Mouse (Mus musculus): ENCODE data around the gene Rhoj. TPM values are rescaled to one million over a fixed set of nuclear protein-coding genes. Genes with fewer than 3 reads are reported as not detected.

The Rhoj gene
- total and polyA plus RNA-seq, 3 experiments: not detected

DNA sequence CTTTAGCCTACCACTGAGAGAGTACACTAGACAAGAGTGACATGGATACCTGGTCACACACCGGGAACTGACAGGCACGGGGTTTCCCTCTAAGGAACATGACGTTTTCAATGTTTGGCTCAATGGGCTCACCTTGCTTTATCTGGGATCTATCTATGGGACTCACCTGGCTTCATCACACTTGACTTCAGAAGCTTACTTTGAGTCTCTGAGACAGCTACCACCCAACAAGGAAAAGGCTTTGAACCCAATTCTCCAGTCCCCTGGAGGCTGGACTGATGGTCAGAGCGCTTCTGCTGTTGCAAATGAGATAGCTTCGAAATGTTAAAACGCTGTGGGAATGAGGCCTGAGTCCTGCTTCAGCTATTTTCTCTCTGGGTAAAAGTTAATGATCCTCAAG, 59.2 kb downstream of the Rhoj start:
- Histone ChIP-seq H3K4me3 (replicated peaks in 1 of 3; ENCODE audit: low read depth in 2 of 3, low read length in 2 of 3, poor library complexity in 1 of 3) (no peak overlapping the region), H3K9me3 (replicated peaks; ENCODE audit: low read length) (no peaks in the 10 kb centered on the region), H3K36me3 (replicated peaks in 1 of 2; ENCODE audit: control insufficient read depth in 1 of 2, insufficient read depth in 1 of 2, low read length in 1 of 2) (no peaks in the 10 kb centered on the region), H3K27ac (ENCODE audit: insufficient read depth, low read depth) (no peak overlapping the region), H3K4me2 (ENCODE audit: insufficient read depth, low read depth, poor library complexity, severe bottlenecking) (no peak overlapping the region), H3K4me1 (ENCODE audit: control insufficient read depth in 1 of 2, insufficient read depth in 2 of 2) (no peaks in the 10 kb centered on the region), H3K9ac (ENCODE audit: insufficient read depth, low read depth) (no peak overlapping the region), H3K79me2 (replicated peaks; ENCODE audit: control insufficient read depth, extremely low read depth, insufficient read depth, poor library complexity, severe bottlenecking) (no peaks in the 10 kb centered on the region), H3K27me3 (replicated peaks) (no peaks in the 10 kb centered on the region)
- no peak for TF ChIP-seq ZMIZ1 (IDR thresholded peaks at IDR 0.05; ENCODE audit: low read depth, low read length)
- no peak for TF ChIP-seq E2F4 (IDR thresholded peaks at IDR 0.05; ENCODE audit: insufficient replicate concordance, low read depth, low read length)
- TF ChIP-seq EP300 (IDR thresholded peaks at IDR 0.05; ENCODE audit: low read length): no peak
- TF ChIP-seq USF2 (conservative IDR thresholded peaks at IDR 0.05; ENCODE audit: low read depth, low read length): no peak
- no peak for TF ChIP-seq MAFK (IDR thresholded peaks at IDR 0.05; ENCODE audit: insufficient replicate concordance, low read length)
- TF ChIP-seq KAT2A (IDR thresholded peaks at IDR 0.05; ENCODE audit: insufficient replicate concordance, low read length): no peak
- no peak for DNase-seq (ENCODE audit: extremely low read depth)
- in situ Hi-C loops (cut with MboI; ENCODE audit: low pct_ligation_motif_present, low pct_unique_long_range_greater_than_20kb, low sequenced_read_pairs) (no loop called here), dilution Hi-C loops (cut with MboI; ENCODE audit: extremely low pct_ligation_motif_present, extremely low pct_unique_long_range_greater_than_20kb, low sequenced_read_pairs) (no loop called here)

DNA sequence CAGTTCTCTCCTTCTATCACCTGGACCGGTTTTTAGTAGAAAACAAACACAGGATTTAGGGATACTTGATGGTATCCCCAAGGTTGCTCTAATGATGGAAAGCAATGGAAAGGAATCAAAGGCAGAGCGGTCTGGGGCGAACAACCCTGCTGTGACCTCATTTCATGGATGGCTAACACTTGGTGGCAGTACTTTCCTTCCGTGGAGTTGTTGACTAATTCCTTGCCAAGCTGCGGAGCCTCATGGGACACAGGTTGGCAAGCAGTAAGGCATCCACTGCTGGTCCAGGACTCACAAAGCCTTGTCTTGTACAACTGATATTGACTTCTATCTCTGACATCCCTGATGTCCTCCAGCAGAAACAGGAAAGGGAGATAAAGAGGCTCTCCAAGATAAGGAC, 60.4 kb downstream of the Rhoj start:
- Histone ChIP-seq H3K4me1 (ENCODE audit: control insufficient read depth in 1 of 2, insufficient read depth in 2 of 2) (no peaks in the 10 kb centered on the region), H3K4me3 (replicated peaks in 1 of 3; ENCODE audit: low read depth in 2 of 3, low read length in 2 of 3, poor library complexity in 1 of 3) (no peak overlapping the region), H3K9ac (ENCODE audit: insufficient read depth, low read depth) (no peak overlapping the region), H3K9me3 (replicated peaks; ENCODE audit: low read length) (no peaks in the 10 kb centered on the region), H3K36me3 (replicated peaks in 1 of 2; ENCODE audit: control insufficient read depth in 1 of 2, insufficient read depth in 1 of 2, low read length in 1 of 2) (no peaks in the 10 kb centered on the region), H3K27ac (ENCODE audit: insufficient read depth, low read depth) (no peak overlapping the region), H3K4me2 (ENCODE audit: insufficient read depth, low read depth, poor library complexity, severe bottlenecking) (no peak overlapping the region), H3K79me2 (replicated peaks; ENCODE audit: control insufficient read depth, extremely low read depth, insufficient read depth, poor library complexity, severe bottlenecking) (no peaks in the 10 kb centered on the region), H3K27me3 (replicated peaks) (no peaks in the 10 kb centered on the region)
- dilution Hi-C loops (cut with MboI; ENCODE audit: extremely low pct_ligation_motif_present, extremely low pct_unique_long_range_greater_than_20kb, low sequenced_read_pairs): no loop called here
- no peak for DNase-seq (ENCODE audit: extremely low read depth)
- in situ Hi-C loops (cut with MboI; ENCODE audit: low pct_ligation_motif_present, low pct_unique_long_range_greater_than_20kb, low sequenced_read_pairs): no loop called here
- TF ChIP-seq SIN3A (IDR thresholded peaks at IDR 0.05; ENCODE audit: low read length) (no peak), ZMIZ1 (IDR thresholded peaks at IDR 0.05; ENCODE audit: low read depth, low read length) (no peak), IRF4 (IDR thresholded peaks at IDR 0.05; ENCODE audit: low read depth, low read length) (no peak), GABPA (IDR thresholded peaks at IDR 0.05; ENCODE audit: insufficient replicate concordance, low read depth, low read length) (no peak), PAX5 (IDR thresholded peaks at IDR 0.05; ENCODE audit: low read length) (no peak), POLR2A (IDR thresholded peaks at IDR 0.05; ENCODE audit: low read depth, low read length) (no peak), UBTF (IDR thresholded peaks at IDR 0.05; ENCODE audit: low read depth, low read length) (no peak), ELF1 (IDR thresholded peaks at IDR 0.05; ENCODE audit: low read depth, low read length) (no peak), JUND (conservative IDR thresholded peaks at IDR 0.05; ENCODE audit: low read depth, low read length) (no peak), CHD1 (IDR thresholded peaks at IDR 0.05; ENCODE audit: low read depth, low read length) (no peak), MAZ (IDR thresholded peaks at IDR 0.05; ENCODE audit: low read depth, low read length) (no peak), MEF2A (IDR thresholded peaks at IDR 0.05; ENCODE audit: borderline replicate concordance, low read depth, low read length) (no peak), NRF1 (IDR thresholded peaks at IDR 0.05; ENCODE audit: low read depth, low read length) (no peak), CHD2 (IDR thresholded peaks at IDR 0.05; ENCODE audit: low read length) (no peak), HCFC1 (IDR thresholded peaks at IDR 0.05; ENCODE audit: low read depth, low read length) (no peak), POLR2AphosphoS2 (IDR thresholded peaks at IDR 0.05; ENCODE audit: low read depth, low read length) (no peak), NELFE (IDR thresholded peaks at IDR 0.05; ENCODE audit: low read depth, low read length) (no peak), CTCF (conservative IDR thresholded peaks at IDR 0.05 in 1 of 2, IDR thresholded peaks at IDR 0.05 in 1 of 2; ENCODE audit: low read depth in 2 of 2, low read length in 2 of 2) (no peak), TCF12 (IDR thresholded peaks at IDR 0.05; ENCODE audit: low read depth, low read length) (no peak), MYC (IDR thresholded peaks at IDR 0.05; ENCODE audit: low read depth, low read length) (no peak)
